Mouse (Mus musculus) liver, postnatal 0 days (tissue): ENCODE data around the gene Nvl.

Experiments used
- CTCF ChIP-seq: sonication (generic); IDR thresholded peaks from 2 replicates; pipeline ENCODE4 v1.5.1; 2016; ENCODE audit warnings: antibody characterized with exemption, low read depth
- EP300 ChIP-seq: IDR thresholded peaks from 2 replicates; pipeline ENCODE4 v1.6.1; 2016; ENCODE audit warnings: antibody characterized with exemption, low read depth, mild to moderate bottlenecking

- TF ChIP-seq CTCF, result no peak
- TF ChIP-seq EP300, result no peak
Measured at GRCm38 (mm10) chr1:181167816-181168215, 23.8 kb upstream of the Nvl start.
